Mouse (Mus musculus): ENCODE measurements around the gene Rabgap1. TPM values are rescaled to one million over a fixed set of nuclear protein-coding genes. Genes with fewer than 3 reads are reported as not detected.
A peak's percentile ranks its signal among the peaks of the same experiment; 100 is the strongest.
"Not testable (repeated sequence)": the region's sequence is repeated elsewhere in the genome, so short reads cannot be mapped to it uniquely, and the experiment has no call there.

Gene Rabgap1
- polyA plus RNA-seq, 1 experiment from 2014 or later = 65.3 TPM

GRCm38 (mm10) chr2:37497321-37497720 is 54.2 kb downstream of the Rabgap1 start:
- H3K4me3 ChIP-seq (replicated peaks; ENCODE audit: low read length) = no peak overlapping the region
- 93% methylated on average over 4 of the region's 4 CpGs for WGBS
- no peak for ATAC-seq

GRCm38 (mm10) chr2:37505856-37506255 is 62.8 kb downstream of the Rabgap1 start:
- H3K9ac ChIP-seq (replicated peaks; ENCODE audit: low read depth, low read length); H3K4me2 ChIP-seq (ENCODE audit: low read length); ATAC-seq; H3K4me3 ChIP-seq (replicated peaks; ENCODE audit: low read length); H3K9me3 ChIP-seq (ENCODE audit: control insufficient read depth, low read length); H3K27me3 ChIP-seq (replicated peaks; ENCODE audit: control insufficient read depth, insufficient read depth, low read length); H3K4me1 ChIP-seq (replicated peaks; ENCODE audit: control insufficient read depth, insufficient read depth, low read length); H3K27ac ChIP-seq (ENCODE audit: low read length): not testable (repeated sequence)
- peaks cover 13% of the 10 kb centered on the region for H3K36me3 ChIP-seq (ENCODE audit: control insufficient read depth, insufficient read depth)
- WGBS = 93% methylated on average over 2 of the region's 2 CpGs

More at GRCm38 (mm10) chr2:37497321-37497720, 54.2 kb downstream of the Rabgap1 start:
- no peaks in the 10 kb centered on the region for H3K4me1 ChIP-seq (replicated peaks; ENCODE audit: control insufficient read depth, insufficient read depth, low read length)
- H3K9ac ChIP-seq (replicated peaks; ENCODE audit: low read depth, low read length) = no peak overlapping the region
- no peaks in the 10 kb centered on the region for H3K27me3 ChIP-seq (replicated peaks; ENCODE audit: control insufficient read depth, insufficient read depth, low read length)
- no peak overlapping the region for H3K27ac ChIP-seq (ENCODE audit: low read length)
- H3K4me2 ChIP-seq (ENCODE audit: low read length) = no peak overlapping the region
- H3K36me3 ChIP-seq (ENCODE audit: control insufficient read depth, insufficient read depth) = peaks cover 14% of the 10 kb centered on the region
- H3K9me3 ChIP-seq (ENCODE audit: control insufficient read depth, low read length) = no peaks in the 10 kb centered on the region

GRCm38 (mm10) chr2:37511134-37511901 is 68.2 kb downstream of the Rabgap1 start:
- H3K9ac ChIP-seq (replicated peaks; ENCODE audit: low read depth, low read length) = no peak overlapping the region
- WGBS = 94% methylated on average over 4 of the region's 4 CpGs
- H3K4me3 ChIP-seq (replicated peaks; ENCODE audit: low read length) = no peak overlapping the region
- H3K4me1 ChIP-seq (replicated peaks; ENCODE audit: control insufficient read depth, insufficient read depth, low read length) = peaks cover 5% of the 10 kb centered on the region; the same call in 1 of the 2 replicates
- H3K4me2 ChIP-seq (ENCODE audit: low read length) = no peak overlapping the region
- no peak overlapping the region for H3K27ac ChIP-seq (ENCODE audit: low read length)
- H3K27me3 ChIP-seq (replicated peaks; ENCODE audit: control insufficient read depth, insufficient read depth, low read length) = no peaks in the 10 kb centered on the region
- H3K9me3 ChIP-seq (ENCODE audit: control insufficient read depth, low read length) = no peaks in the 10 kb centered on the region
- peaks cover 10% of the 10 kb centered on the region for H3K36me3 ChIP-seq (ENCODE audit: control insufficient read depth, insufficient read depth)
- no peak for ATAC-seq

GRCm38 (mm10) chr2:37516030-37516710 is 73.1 kb downstream of the Rabgap1 start, which contains the start of gene Gpr21:
Gene Gpr21, plus strand, starts transcription at chr2:37516332.
- peaks cover 23% of the 10 kb centered on the region for H3K4me1 ChIP-seq (replicated peaks; ENCODE audit: control insufficient read depth, insufficient read depth, low read length)
- ATAC-seq = peak; percentile 87
- no peaks in the 10 kb centered on the region for H3K9me3 ChIP-seq (ENCODE audit: control insufficient read depth, low read length)
- H3K27me3 ChIP-seq (replicated peaks; ENCODE audit: control insufficient read depth, insufficient read depth, low read length) = no peaks in the 10 kb centered on the region
- peak within 1 kb of the TSS; percentile 59 for H3K9ac ChIP-seq (replicated peaks; ENCODE audit: low read depth, low read length)
- peak within 1 kb of the TSS; percentile 57 for H3K4me2 ChIP-seq (ENCODE audit: low read length)
- H3K36me3 ChIP-seq (ENCODE audit: control insufficient read depth, insufficient read depth) = peaks cover 10% of the 10 kb centered on the region
- WGBS = 17% methylated on average over 11 of the region's 11 CpGs
- peak within 1 kb of the TSS; percentile 89 for H3K27ac ChIP-seq (ENCODE audit: low read length)
- H3K4me3 ChIP-seq (replicated peaks; ENCODE audit: low read length) = peak within 1 kb of the TSS; percentile 45

- peak overlapping the region; percentile 57 for H3K4me2 ChIP-seq (ENCODE audit: low read length)
- H3K9ac ChIP-seq (replicated peaks; ENCODE audit: low read depth, low read length) = peak overlapping the region; percentile 59
- peaks cover 23% of the 10 kb centered on the region for H3K4me1 ChIP-seq (replicated peaks; ENCODE audit: control insufficient read depth, insufficient read depth, low read length)
- peak overlapping the region; percentile 45 for H3K4me3 ChIP-seq (replicated peaks; ENCODE audit: low read length)
- WGBS = 19% methylated on average over 4 of the region's 4 CpGs
- peak overlapping the region; percentile 85 for H3K27ac ChIP-seq (ENCODE audit: low read length)
- no peaks in the 10 kb centered on the region for H3K9me3 ChIP-seq (ENCODE audit: control insufficient read depth, low read length)
- no peaks in the 10 kb centered on the region for H3K27me3 ChIP-seq (replicated peaks; ENCODE audit: control insufficient read depth, insufficient read depth, low read length)
- H3K36me3 ChIP-seq (ENCODE audit: control insufficient read depth, insufficient read depth) = peaks cover 10% of the 10 kb centered on the region
- peak; percentile 69 for ATAC-seq
Observed at GRCm38 (mm10) chr2:37516922-37517462, 73.9 kb downstream of the Rabgap1 start.

- WGBS = 70% methylated on average over 4 of the region's 4 CpGs
- H3K4me1 ChIP-seq (replicated peaks; ENCODE audit: control insufficient read depth, insufficient read depth, low read length) = peaks cover 23% of the 10 kb centered on the region
- no peaks in the 10 kb centered on the region for H3K27me3 ChIP-seq (replicated peaks; ENCODE audit: control insufficient read depth, insufficient read depth, low read length)
- H3K36me3 ChIP-seq (ENCODE audit: control insufficient read depth, insufficient read depth) = no peaks in the 10 kb centered on the region
- no peaks in the 10 kb centered on the region for H3K9me3 ChIP-seq (ENCODE audit: control insufficient read depth, low read length)
- peak overlapping the region; percentile 85; the same call in 1 of the 2 replicates for H3K27ac ChIP-seq (ENCODE audit: low read length)
- peak overlapping the region; percentile 45 for H3K4me3 ChIP-seq (replicated peaks; ENCODE audit: low read length)
- no peak overlapping the region for H3K9ac ChIP-seq (replicated peaks; ENCODE audit: low read depth, low read length)
- peak overlapping the region; percentile 57 for H3K4me2 ChIP-seq (ENCODE audit: low read length)
- no peak for ATAC-seq
Observed at GRCm38 (mm10) chr2:37518561-37519285, 75.6 kb downstream of the Rabgap1 start.

GRCm38 (mm10) chr2:37519286-37519640 is 76.2 kb downstream of the Rabgap1 start:
- Histone ChIP-seq H3K4me3 (replicated peaks; ENCODE audit: low read length) (no peak overlapping the region), H3K9ac (replicated peaks; ENCODE audit: low read depth, low read length) (no peak overlapping the region), H3K4me2 (ENCODE audit: low read length) (peak overlapping the region; percentile 57)

GRCm38 (mm10) chr2:37527587-37527986 is 84.5 kb downstream of the Rabgap1 start:
- H3K9ac ChIP-seq (replicated peaks; ENCODE audit: low read depth, low read length) = no peak overlapping the region
- ATAC-seq = no peak

More at GRCm38 (mm10) chr2:37519286-37519640, 76.2 kb downstream of the Rabgap1 start:
- no peak for ATAC-seq
- Histone ChIP-seq H3K9me3 (ENCODE audit: control insufficient read depth, low read length) (no peaks in the 10 kb centered on the region), H3K4me1 (replicated peaks; ENCODE audit: control insufficient read depth, insufficient read depth, low read length) (peaks cover 23% of the 10 kb centered on the region), H3K27me3 (replicated peaks; ENCODE audit: control insufficient read depth, insufficient read depth, low read length) (no peaks in the 10 kb centered on the region), H3K27ac (ENCODE audit: low read length) (no peak overlapping the region), H3K36me3 (ENCODE audit: control insufficient read depth, insufficient read depth) (no peaks in the 10 kb centered on the region)
- WGBS = 83% methylated on average over 1 of the region's 1 CpGs

GRCm38 (mm10) chr2:37529397-37529796 is 86.3 kb downstream of the Rabgap1 start:
- no peak for ATAC-seq
- 97% methylated on average over 2 of the region's 2 CpGs for WGBS
- H3K27me3 ChIP-seq (replicated peaks; ENCODE audit: control insufficient read depth, insufficient read depth, low read length) = no peaks in the 10 kb centered on the region

More at GRCm38 (mm10) chr2:37527587-37527986, 84.5 kb downstream of the Rabgap1 start:
- H3K36me3 ChIP-seq (ENCODE audit: control insufficient read depth, insufficient read depth) = no peaks in the 10 kb centered on the region
- H3K4me1 ChIP-seq (replicated peaks; ENCODE audit: control insufficient read depth, insufficient read depth, low read length) = no peaks in the 10 kb centered on the region
- no peaks in the 10 kb centered on the region for H3K27me3 ChIP-seq (replicated peaks; ENCODE audit: control insufficient read depth, insufficient read depth, low read length)
- no peak overlapping the region for H3K4me2 ChIP-seq (ENCODE audit: low read length)
- H3K4me3 ChIP-seq (replicated peaks; ENCODE audit: low read length) = no peak overlapping the region
- no peaks in the 10 kb centered on the region for H3K9me3 ChIP-seq (ENCODE audit: control insufficient read depth, low read length)
- no peak overlapping the region for H3K27ac ChIP-seq (ENCODE audit: low read length)

More at GRCm38 (mm10) chr2:37529397-37529796, 86.3 kb downstream of the Rabgap1 start:
- peaks cover 4% of the 10 kb centered on the region for H3K36me3 ChIP-seq (ENCODE audit: control insufficient read depth, insufficient read depth)
- no peaks in the 10 kb centered on the region for H3K9me3 ChIP-seq (ENCODE audit: control insufficient read depth, low read length)
- H3K4me3 ChIP-seq (replicated peaks; ENCODE audit: low read length) = no peak overlapping the region
- no peak overlapping the region for H3K9ac ChIP-seq (replicated peaks; ENCODE audit: low read depth, low read length)
- H3K4me2 ChIP-seq (ENCODE audit: low read length) = no peak overlapping the region
- H3K27ac ChIP-seq (ENCODE audit: low read length) = no peak overlapping the region
- H3K4me1 ChIP-seq (replicated peaks; ENCODE audit: control insufficient read depth, insufficient read depth, low read length) = no peaks in the 10 kb centered on the region

Measured in forebrain, embryonic 16.5 days (tissue).